Mouse (Mus musculus) splenic B cell, adult 2 months (primary cell): ENCODE data around the gene Gm3336.

Experiments
- DNase-seq: peaks from one replicate; pipeline ENCODE4 v3.0.0-alpha.2; 2011; ENCODE audit warnings: low read depth, low spot score
- H3K27me3 ChIP-seq: 2 replicates; pipeline ENCODE4 v1.6.1; 2012; ENCODE audit warnings: mild to moderate bottlenecking, low read length, moderate library complexity, mixed read lengths; ENCODE audit not compliant: control insufficient read depth, poor library complexity, insufficient read depth, severe bottlenecking
- H3K36me3 ChIP-seq: 2 replicates; pipeline ENCODE4 v1.6.1; 2012; ENCODE audit warnings: mild to moderate bottlenecking, low read length, moderate library complexity, mixed read lengths; ENCODE audit not compliant: control insufficient read depth, poor library complexity, insufficient read depth, severe bottlenecking

Gm3336 gene

GRCm38 (mm10) chr8:70756476-70757040, 38.2 kb downstream of the Gm3336 start:
- no peaks in the 10 kb centered on the region for H3K27me3 ChIP-seq
- no peaks in the 10 kb centered on the region; the same call in none of the 2 replicates for H3K36me3 ChIP-seq
- no peak for DNase-seq

- peaks cover 1% of the 10 kb centered on the region for H3K36me3 ChIP-seq
- no peaks in the 10 kb centered on the region for H3K27me3 ChIP-seq
- peak; percentile 64 for DNase-seq
Measured at GRCm38 (mm10) chr8:70757523-70758307, 39.4 kb downstream of the Gm3336 start.

GRCm38 (mm10) chr8:70758308-70758615, 39.9 kb downstream of the Gm3336 start:
- DNase-seq = no peak
- H3K36me3 ChIP-seq = peaks cover 5% of the 10 kb centered on the region
- H3K27me3 ChIP-seq = no peaks in the 10 kb centered on the region

GRCm38 (mm10) chr8:70758616-70759561, 40.5 kb downstream of the Gm3336 start:
- H3K27me3 ChIP-seq = no peaks in the 10 kb centered on the region
- peaks cover 9% of the 10 kb centered on the region for H3K36me3 ChIP-seq
- no peak for DNase-seq

GRCm38 (mm10) chr8:70760350-70760749, 42.0 kb downstream of the Gm3336 start:
- Histone ChIP-seq H3K27me3 (no peaks in the 10 kb centered on the region), H3K36me3 (peaks cover 14% of the 10 kb centered on the region)
- DNase-seq = no peak

GRCm38 (mm10) chr8:70760775-70761406, 42.5 kb downstream of the Gm3336 start, which contains the start of gene Mpv17l2:
Gene Mpv17l2, minus strand, starts transcription at chr8:70760946.
- peaks cover 14% of the 10 kb centered on the region for H3K36me3 ChIP-seq
- peak; percentile 98 for DNase-seq

GRCm38 (mm10) chr8:70762118-70762517, 43.8 kb downstream of the Gm3336 start:
- H3K27me3 ChIP-seq = no peaks in the 10 kb centered on the region
- no peak for DNase-seq

More at GRCm38 (mm10) chr8:70760775-70761406, 42.5 kb downstream of the Gm3336 start, which contains the start of gene Mpv17l2:
- H3K27me3 ChIP-seq = no peaks in the 10 kb centered on the region

GRCm38 (mm10) chr8:70763354-70763753, 45.0 kb downstream of the Gm3336 start:
- DNase-seq = peak; percentile 82
- H3K36me3 ChIP-seq = peaks cover 14% of the 10 kb centered on the region
- no peaks in the 10 kb centered on the region for H3K27me3 ChIP-seq

More at GRCm38 (mm10) chr8:70762118-70762517, 43.8 kb downstream of the Gm3336 start:
- peaks cover 14% of the 10 kb centered on the region for H3K36me3 ChIP-seq

GRCm38 (mm10) chr8:70764026-70764425, 45.7 kb downstream of the Gm3336 start:
- peaks cover 14% of the 10 kb centered on the region for H3K36me3 ChIP-seq
- no peaks in the 10 kb centered on the region for H3K27me3 ChIP-seq
- DNase-seq = no peak

- H3K27me3 ChIP-seq = no peaks in the 10 kb centered on the region
- DNase-seq = no peak
- peaks cover 14% of the 10 kb centered on the region for H3K36me3 ChIP-seq
Measured at GRCm38 (mm10) chr8:70764676-70765075, 46.3 kb downstream of the Gm3336 start.

GRCm38 (mm10) chr8:70765329-70765728, 47.0 kb downstream of the Gm3336 start:
- Histone ChIP-seq H3K36me3 (peaks cover 14% of the 10 kb centered on the region), H3K27me3 (no peaks in the 10 kb centered on the region)
- peak; percentile 68 for DNase-seq

- peak; percentile 93 for DNase-seq
- peaks cover 14% of the 10 kb centered on the region for H3K36me3 ChIP-seq
- H3K27me3 ChIP-seq = no peaks in the 10 kb centered on the region
Measured at GRCm38 (mm10) chr8:70765838-70766570, 47.7 kb downstream of the Gm3336 start.

- H3K27me3 ChIP-seq = no peaks in the 10 kb centered on the region
- DNase-seq = peak; percentile 67
- peaks cover 14% of the 10 kb centered on the region for H3K36me3 ChIP-seq
Measured at GRCm38 (mm10) chr8:70766571-70767440, 48.5 kb downstream of the Gm3336 start.
